Mouse (Mus musculus) layer of hippocampus, adult 2 months (tissue): ENCODE measurements around the gene Flt4. TPM values are rescaled to one million over a fixed set of nuclear protein-coding genes. Genes with fewer than 3 reads are reported as not detected.

Source experiments
- DNase-seq, 2 experiments: peaks; one replicate each; pipeline ENCODE4 v3.0.0; 2022; ENCODE audit warnings: low spot score in 2 of 2
- H3K27ac ChIP-seq: fragments of 200-600 bp; 2 replicates; pipeline ENCODE4 v1.8.1; 2022
- H3K4me3 ChIP-seq: fragments of 200-600 bp; 2 replicates; pipeline ENCODE4 v1.8.1; 2022; ENCODE audit warnings: mild to moderate bottlenecking
- CTCF ChIP-seq: fragments of 200-600 bp; conservative IDR thresholded peaks from 2 replicates; pipeline ENCODE4 v1.8.1; 2022; ENCODE audit warnings: antibody characterized with exemption, mild to moderate bottlenecking, moderate library complexity
- total RNA-seq, 2 experiments: library from RNA; stranded (reverse); gene quantifications; 2 replicates each; pipeline ENCODE4 v1.2.3; 2021

Gene Flt4
- total RNA-seq, 2 experiments from 2014 or later = 2.2 to 2.6 TPM

DNA sequence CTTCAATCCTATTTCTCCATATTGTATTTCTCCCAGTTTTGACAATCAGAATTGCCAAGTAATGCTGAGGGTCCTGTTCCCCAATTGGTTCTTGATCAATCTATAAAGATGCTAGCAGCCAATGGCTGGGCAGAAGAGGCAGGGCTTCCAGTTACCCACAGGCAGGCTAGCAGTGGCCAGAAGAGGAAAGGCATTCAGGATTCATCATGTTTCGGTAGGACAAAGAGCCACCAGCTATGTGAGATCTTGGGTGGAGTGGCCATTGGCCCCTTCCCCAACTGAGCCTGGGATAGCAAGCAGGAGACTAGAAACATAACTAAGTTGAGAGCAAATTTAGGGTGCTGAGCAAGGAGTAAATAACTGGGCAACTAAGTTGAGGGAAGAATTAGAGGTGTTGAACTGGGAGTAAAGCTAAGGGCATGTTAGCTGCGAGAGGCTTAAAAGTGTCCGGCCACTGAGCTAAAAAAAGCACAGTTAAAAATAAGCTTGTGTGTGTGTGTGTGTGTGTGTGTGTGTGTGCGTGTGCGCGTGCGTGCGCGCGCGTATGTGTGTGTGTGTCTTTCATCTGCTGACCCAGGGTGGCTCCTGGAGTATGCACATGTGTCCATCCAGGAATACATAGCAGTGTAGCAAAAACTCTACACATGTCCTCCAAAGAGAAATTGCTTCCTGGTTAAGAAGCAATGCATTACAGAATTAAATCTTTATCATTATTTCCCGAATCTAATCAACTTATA lies 75.3 kb downstream of the Flt4 start:
- no peak for TF ChIP-seq CTCF

GRCm38 (mm10) chr11:49695013-49695412 lies 86.0 kb downstream of the Flt4 start:
- H3K27ac ChIP-seq = no peak overlapping the region
- no peak overlapping the region for H3K4me3 ChIP-seq
- no peak for TF ChIP-seq CTCF
- DNase-seq = no peak

More for the DNA sequence above, 75.3 kb downstream of the Flt4 start:
- H3K4me3 ChIP-seq = no peak overlapping the region
- H3K27ac ChIP-seq = no peak overlapping the region
- no peak for DNase-seq

DNA sequence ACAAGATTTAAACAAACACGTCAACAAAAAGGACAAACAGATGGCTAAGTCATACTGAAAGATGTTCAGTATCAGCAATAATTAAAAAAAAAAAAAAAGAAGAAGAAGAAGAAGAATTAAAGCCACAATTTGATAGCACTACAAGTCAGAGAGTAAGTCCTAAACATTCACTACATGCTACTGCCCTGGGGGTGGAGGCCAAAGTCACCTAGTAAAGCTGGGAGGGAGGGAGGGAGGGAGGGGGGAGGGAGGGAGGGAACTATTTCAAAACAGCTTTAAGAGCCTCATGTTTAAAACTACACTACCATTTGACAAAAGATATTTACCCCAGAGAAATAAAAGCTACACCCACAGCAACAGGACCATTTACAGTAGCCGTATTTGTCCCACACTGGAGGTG lies 86.6 kb downstream of the Flt4 start:
- no peak for DNase-seq
- TF ChIP-seq CTCF = no peak
- no peak overlapping the region for H3K27ac ChIP-seq
- H3K4me3 ChIP-seq = no peak overlapping the region

DNA sequence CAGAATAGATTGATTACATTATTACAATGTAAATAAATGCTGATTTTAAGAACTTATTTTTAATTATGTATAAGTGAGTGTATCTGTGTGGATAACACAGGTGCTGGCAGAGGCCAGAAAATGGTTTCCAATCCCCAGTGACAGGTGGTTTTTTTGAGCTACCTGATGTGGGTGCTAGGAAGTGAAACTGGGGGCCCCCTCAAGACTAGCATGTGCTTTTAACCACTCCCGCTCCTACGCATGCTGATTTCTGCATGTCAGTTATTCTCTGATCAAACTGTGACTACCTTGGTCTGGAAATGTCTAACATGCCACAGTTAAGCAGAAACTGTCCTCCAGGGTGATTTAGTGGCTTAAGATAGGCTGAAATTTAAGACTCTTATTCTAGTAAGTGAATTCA lies 87.4 kb downstream of the Flt4 start:
- no peak for DNase-seq
- Histone ChIP-seq H3K27ac (no peak overlapping the region), H3K4me3 (no peak overlapping the region)
- TF ChIP-seq CTCF = no peak

- no peak overlapping the region for H3K4me3 ChIP-seq
- H3K27ac ChIP-seq = no peak overlapping the region
- DNase-seq = no peak
- TF ChIP-seq CTCF = no peak
These were observed 88.7 kb downstream of the Flt4 start for GRCm38 (mm10) chr11:49697779-49698178.

DNA sequence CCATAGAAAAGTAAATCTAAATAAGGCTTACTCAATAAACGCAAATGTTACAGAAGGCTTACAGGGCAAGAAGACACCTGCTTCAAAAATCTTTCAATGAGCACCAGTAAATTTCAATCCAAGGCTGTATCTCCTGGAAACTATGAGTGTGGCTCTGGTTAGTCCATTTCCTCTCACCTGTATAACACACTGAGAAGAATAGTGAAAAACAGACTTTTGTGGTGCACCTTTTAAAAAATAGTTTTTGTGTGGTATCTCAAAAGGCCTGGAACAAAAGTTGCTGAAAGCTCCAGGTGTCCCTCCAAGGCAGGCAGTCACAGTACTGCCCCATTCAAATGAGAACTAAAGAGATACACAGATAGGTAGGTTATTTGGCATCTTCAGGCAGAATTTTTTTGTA lies 90.0 kb downstream of the Flt4 start:
- DNase-seq = no peak
- no peak overlapping the region for H3K4me3 ChIP-seq
- no peak for TF ChIP-seq CTCF
- H3K27ac ChIP-seq = no peak overlapping the region

DNA sequence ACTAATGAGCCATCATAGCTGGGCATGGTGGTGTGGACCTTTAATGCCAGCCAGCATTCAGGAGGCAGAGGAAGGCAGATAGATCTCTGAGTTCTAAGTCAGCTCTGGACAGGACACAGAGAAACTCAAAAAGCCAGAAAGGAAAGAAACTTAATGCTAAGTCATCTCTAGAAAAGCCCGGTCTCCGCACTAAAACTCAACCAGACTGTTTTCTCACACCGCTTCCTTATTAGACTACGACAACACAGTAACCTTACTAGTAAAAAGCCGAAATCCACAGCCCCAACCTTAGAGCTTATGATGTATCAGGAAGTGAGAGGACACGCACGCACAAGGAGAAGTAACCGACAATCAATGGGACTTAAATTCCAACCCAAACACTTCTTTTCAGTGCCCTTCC lies 93.0 kb downstream of the Flt4 start:
- no peak for DNase-seq
- H3K27ac ChIP-seq = no peak overlapping the region
- no peak overlapping the region for H3K4me3 ChIP-seq
- TF ChIP-seq CTCF = no peak

Other genes with a start within 250 kb of the Flt4 start
- not detected for gene Olfr1389, start 186.2 kb upstream of the Flt4 start, total RNA-seq
- under 1 TPM; 0.61 to 0.67 TPM for gene Olfr1388, start 172.6 kb upstream of the Flt4 start, total RNA-seq
- gene Olfr1387, start 153.9 kb upstream of the Flt4 start, total RNA-seq = not detected
- gene Olfr1386, start 144.2 kb upstream of the Flt4 start, total RNA-seq = not detected
- not detected for gene Olfr1385, start 120.2 kb upstream of the Flt4 start, total RNA-seq
- gene Olfr1384, start 102.5 kb upstream of the Flt4 start, total RNA-seq = not detected
- gene Olfr1383, start 89.6 kb upstream of the Flt4 start, total RNA-seq = not detected
- not detected for gene Olfr1382, start 81.0 kb upstream of the Flt4 start, total RNA-seq
- not detected for gene Olfr1381, start 65.8 kb upstream of the Flt4 start, total RNA-seq
- not detected for gene Olfr1380, start 52.4 kb upstream of the Flt4 start, total RNA-seq
- gene Scgb3a1, start 54.3 kb downstream of the Flt4 start, total RNA-seq = not detected
- gene Cnot6, start 103.5 kb downstream of the Flt4 start, total RNA-seq = 10 to 100 TPM; 43.6 to 46.4 TPM
- 1 to 10 TPM; 5.0 TPM for gene Gfpt2, start 184.9 kb downstream of the Flt4 start, total RNA-seq
- gene Mapk9, start 237.5 kb downstream of the Flt4 start, total RNA-seq = 100 to 1,000 TPM; 150 to 154 TPM